Mouse (Mus musculus): ENCODE results near the gene Foxd2. TPM values are rescaled to one million over a fixed set of nuclear protein-coding genes. Genes with fewer than 3 reads are reported as not detected.
A peak's percentile ranks its signal among the peaks of the same experiment; 100 is the strongest.

Gene Foxd2
- polyA plus RNA-seq, 1 experiment from 2014 or later = 2.0 TPM

DNA sequence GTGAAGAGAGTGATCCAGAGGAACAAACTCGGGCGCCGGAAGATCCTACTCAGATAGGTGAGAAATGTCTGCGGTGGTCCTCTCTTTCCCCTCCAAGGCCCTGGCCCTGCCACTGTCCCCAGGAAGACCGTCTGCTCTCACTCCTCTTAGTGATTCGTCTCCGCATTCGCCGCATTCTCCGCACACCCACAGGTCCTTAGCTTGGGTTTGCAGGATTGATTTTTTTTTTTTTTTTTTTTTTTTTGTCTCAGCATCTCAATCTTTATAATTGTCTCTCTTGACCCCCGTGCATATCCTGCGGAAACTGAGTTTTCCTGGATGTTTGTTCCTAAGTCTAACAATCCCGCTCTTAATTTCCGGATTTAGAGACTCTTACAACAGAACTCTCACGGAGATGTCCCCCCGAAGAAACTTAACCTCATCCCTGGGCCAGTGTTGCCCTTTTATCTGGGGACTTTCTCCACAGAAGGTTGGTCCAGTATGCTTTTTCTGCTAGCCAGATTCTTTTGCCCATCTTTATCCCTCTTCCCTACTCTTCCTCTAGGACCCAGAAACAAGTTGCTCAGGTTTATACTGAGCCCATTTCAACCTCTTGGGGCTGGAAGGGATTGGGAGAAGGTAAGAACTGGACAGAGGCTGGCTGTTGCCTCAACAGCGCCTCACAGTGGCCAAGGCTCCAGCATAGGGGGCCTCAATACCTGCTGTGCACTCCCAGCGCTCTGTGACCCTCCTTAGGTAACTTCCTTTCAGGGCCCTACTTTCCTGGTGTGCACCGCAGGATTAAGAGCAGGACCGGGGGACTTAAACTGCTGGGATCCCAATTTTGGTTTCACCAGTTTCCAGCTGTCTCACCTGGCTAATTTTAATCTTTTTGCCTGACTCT is 1.2 kb upstream of the Foxd2 start:
- Histone ChIP-seq H3K4me3 (peak overlapping the region; percentile 51), H3K9me3 (no peaks in the 10 kb centered on the region), H3K36me3 (no peaks in the 10 kb centered on the region), H3K9ac (peak overlapping the region; percentile 73), H3K27me3 (peaks cover 100% of the 10 kb centered on the region), H3K27ac (no peak overlapping the region), H3K4me2 (peak overlapping the region; percentile 69), H3K4me1 (peaks cover 33% of the 10 kb centered on the region)
- no peak for ATAC-seq (ENCODE audit: insufficient number of reproducible peaks, insufficient read depth, low FRiP score, low TSS enrichment, low read depth)
- 2% methylated on average over 20 of the region's 20 CpGs for WGBS

- H3K4me3 ChIP-seq = peak overlapping the region; percentile 51
- no peaks in the 10 kb centered on the region for H3K36me3 ChIP-seq
- H3K4me2 ChIP-seq = peak overlapping the region; percentile 69
- peak overlapping the region; percentile 73 for H3K9ac ChIP-seq
- H3K9me3 ChIP-seq = no peaks in the 10 kb centered on the region
- H3K27ac ChIP-seq = peak overlapping the region; percentile 65
- peak; percentile 18; the same call in 1 of the 2 replicates for ATAC-seq (ENCODE audit: insufficient number of reproducible peaks, insufficient read depth, low FRiP score, low TSS enrichment, low read depth)
- peaks cover 26% of the 10 kb centered on the region for H3K4me1 ChIP-seq
- WGBS = under 1% methylated on average over 102 of the region's 103 CpGs
- peaks cover 100% of the 10 kb centered on the region for H3K27me3 ChIP-seq
Measured at GRCm38 (mm10) chr4:114907951-114908828, 483 bp downstream of the Foxd2 start.

GRCm38 (mm10) chr4:114907056-114907917 is 1.4 kb downstream of the Foxd2 start:
- H3K9me3 ChIP-seq = no peaks in the 10 kb centered on the region
- 1% methylated on average over 74 of the region's 74 CpGs for WGBS
- no peak for ATAC-seq (ENCODE audit: insufficient number of reproducible peaks, insufficient read depth, low FRiP score, low TSS enrichment, low read depth)
- H3K36me3 ChIP-seq = no peaks in the 10 kb centered on the region
- H3K4me3 ChIP-seq = peak overlapping the region; percentile 51
- peak overlapping the region; percentile 69 for H3K4me2 ChIP-seq
- peaks cover 100% of the 10 kb centered on the region for H3K27me3 ChIP-seq
- H3K9ac ChIP-seq = peak overlapping the region; percentile 73
- H3K4me1 ChIP-seq = peaks cover 19% of the 10 kb centered on the region
- H3K27ac ChIP-seq = peak overlapping the region; percentile 65

DNA sequence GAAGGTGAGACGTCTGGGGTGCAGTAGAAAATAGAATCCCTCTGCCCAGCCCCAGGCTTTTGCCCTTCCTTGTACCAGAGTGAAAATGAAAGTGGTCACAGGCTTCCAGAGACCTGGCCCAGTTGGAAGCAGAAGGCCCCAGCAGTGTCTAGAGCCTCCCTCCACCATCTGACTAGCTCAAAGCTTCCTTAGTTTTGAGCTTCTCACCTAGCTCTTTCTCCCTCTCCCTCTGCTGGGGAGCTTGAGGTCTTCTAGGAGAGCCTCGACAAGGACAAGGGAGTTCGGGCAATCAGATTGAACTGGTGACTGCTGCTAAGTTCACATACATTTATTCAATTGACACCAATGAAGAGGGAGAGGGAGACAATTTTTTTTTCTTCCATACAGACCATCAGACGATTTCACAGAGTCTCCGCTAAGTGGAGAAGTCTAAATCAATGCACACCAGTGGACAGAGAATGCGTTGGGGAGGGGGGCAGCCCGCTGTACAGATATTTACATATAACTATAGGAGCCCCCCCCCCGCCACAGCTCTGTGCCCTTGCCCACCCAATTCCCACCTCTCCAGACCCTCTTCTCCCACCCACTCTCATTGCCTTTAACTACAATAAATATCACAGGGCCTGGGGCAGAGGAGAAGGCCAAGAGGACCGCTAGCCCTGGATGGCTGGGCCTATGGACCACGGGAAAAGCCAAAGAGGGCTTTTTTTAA is 2.5 kb downstream of the Foxd2 start:
- peaks cover 100% of the 10 kb centered on the region for H3K27me3 ChIP-seq
- H3K9me3 ChIP-seq = no peaks in the 10 kb centered on the region
- H3K4me3 ChIP-seq = peak overlapping the region; percentile 51
- WGBS = 13% methylated on average over 10 of the region's 10 CpGs
- H3K9ac ChIP-seq = peak overlapping the region; percentile 73
- no peaks in the 10 kb centered on the region for H3K36me3 ChIP-seq
- H3K4me1 ChIP-seq = peaks cover 22% of the 10 kb centered on the region
- no peak overlapping the region for H3K27ac ChIP-seq
- H3K4me2 ChIP-seq = peak overlapping the region; percentile 69
- no peak for ATAC-seq (ENCODE audit: insufficient number of reproducible peaks, insufficient read depth, low FRiP score, low TSS enrichment, low read depth)

GRCm38 (mm10) chr4:114905501-114905900 is 3.2 kb downstream of the Foxd2 start:
- 50% methylated on average over 3 of the region's 3 CpGs for WGBS
- Histone ChIP-seq H3K36me3 (no peaks in the 10 kb centered on the region), H3K27ac (no peak overlapping the region), H3K4me3 (peak overlapping the region; percentile 51), H3K4me2 (peak overlapping the region; percentile 69), H3K9me3 (no peaks in the 10 kb centered on the region), H3K9ac (peak overlapping the region; percentile 73; the same call in 1 of the 2 replicates), H3K4me1 (peaks cover 22% of the 10 kb centered on the region), H3K27me3 (peaks cover 100% of the 10 kb centered on the region)
- ATAC-seq (ENCODE audit: insufficient number of reproducible peaks, insufficient read depth, low FRiP score, low TSS enrichment, low read depth) = no peak

- Histone ChIP-seq H3K4me3 (peak overlapping the region; percentile 37; the same call in 1 of the 2 replicates), H3K4me2 (peak overlapping the region; percentile 60), H3K9ac (no peak overlapping the region; the same call in 1 of the 2 replicates), H3K36me3 (no peaks in the 10 kb centered on the region), H3K9me3 (no peaks in the 10 kb centered on the region), H3K27ac (no peak overlapping the region), H3K4me1 (peaks cover 19% of the 10 kb centered on the region), H3K27me3 (peaks cover 100% of the 10 kb centered on the region)
- 3% methylated on average over 11 of the region's 11 CpGs for WGBS
- no peak for ATAC-seq (ENCODE audit: insufficient number of reproducible peaks, insufficient read depth, low FRiP score, low TSS enrichment, low read depth)
Measured at GRCm38 (mm10) chr4:114903422-114903782, 5.3 kb downstream of the Foxd2 start.

DNA sequence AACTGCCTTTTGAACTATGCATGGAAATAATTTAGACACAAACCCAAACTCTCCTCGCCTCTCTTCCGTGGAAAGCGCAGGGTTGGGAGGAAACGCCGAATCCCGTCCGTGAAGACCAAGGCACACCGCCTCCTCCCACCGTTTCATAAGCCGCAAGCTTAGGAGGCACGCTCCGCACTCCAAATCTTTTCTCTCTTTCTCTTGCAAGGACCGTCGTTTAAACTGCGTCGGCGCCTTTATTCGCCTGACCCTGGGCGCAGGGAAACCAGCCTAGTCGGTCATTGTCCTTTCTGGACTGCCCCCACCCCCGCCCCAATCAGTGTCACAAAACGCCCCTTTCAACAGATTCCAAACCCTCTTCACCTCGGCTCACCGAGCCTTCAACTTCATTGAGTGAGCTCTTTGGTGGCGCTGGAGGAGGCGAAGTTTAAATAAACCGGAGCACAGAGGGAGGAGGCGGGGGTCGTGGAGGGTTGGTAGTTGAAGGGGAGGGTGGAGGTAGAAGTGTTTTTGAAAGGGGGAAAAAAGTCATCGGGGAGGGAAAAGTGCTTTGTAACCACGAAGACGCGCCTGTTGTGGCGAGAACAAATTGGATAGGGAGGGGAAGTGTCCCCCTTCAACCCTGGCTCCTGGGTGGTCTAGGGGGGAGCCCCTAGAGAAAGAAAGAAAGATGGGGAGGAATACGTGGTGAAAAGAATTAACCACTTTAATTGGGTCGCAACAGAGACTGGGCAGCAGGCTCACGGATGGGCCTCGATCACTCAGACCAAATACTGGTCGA is 5.8 kb downstream of the Foxd2 start:
- Histone ChIP-seq H3K36me3 (no peaks in the 10 kb centered on the region), H3K4me3 (peak overlapping the region; percentile 37), H3K4me1 (peaks cover 13% of the 10 kb centered on the region), H3K9ac (peak overlapping the region; percentile 32; the same call in 1 of the 2 replicates), H3K4me2 (peak overlapping the region; percentile 60), H3K27ac (peak overlapping the region; percentile 39; the same call in 1 of the 2 replicates), H3K27me3 (peaks cover 100% of the 10 kb centered on the region), H3K9me3 (no peaks in the 10 kb centered on the region)
- no peak for ATAC-seq (ENCODE audit: insufficient number of reproducible peaks, insufficient read depth, low FRiP score, low TSS enrichment, low read depth)
- under 1% methylated on average over 39 of the region's 39 CpGs for WGBS

- Histone ChIP-seq H3K4me3 (peak overlapping the region; percentile 37), H3K9ac (peak overlapping the region; percentile 32; the same call in 1 of the 2 replicates), H3K27me3 (peaks cover 100% of the 10 kb centered on the region), H3K36me3 (no peaks in the 10 kb centered on the region), H3K4me1 (peaks cover 6% of the 10 kb centered on the region; the same call in 1 of the 2 replicates), H3K4me2 (peak overlapping the region; percentile 60), H3K9me3 (no peaks in the 10 kb centered on the region), H3K27ac (no peak overlapping the region)
- ATAC-seq (ENCODE audit: insufficient number of reproducible peaks, insufficient read depth, low FRiP score, low TSS enrichment, low read depth) = peak; percentile 65
- under 1% methylated on average over 42 of the region's 42 CpGs for WGBS
Measured at GRCm38 (mm10) chr4:114901643-114902351, 6.9 kb downstream of the Foxd2 start.

DNA sequence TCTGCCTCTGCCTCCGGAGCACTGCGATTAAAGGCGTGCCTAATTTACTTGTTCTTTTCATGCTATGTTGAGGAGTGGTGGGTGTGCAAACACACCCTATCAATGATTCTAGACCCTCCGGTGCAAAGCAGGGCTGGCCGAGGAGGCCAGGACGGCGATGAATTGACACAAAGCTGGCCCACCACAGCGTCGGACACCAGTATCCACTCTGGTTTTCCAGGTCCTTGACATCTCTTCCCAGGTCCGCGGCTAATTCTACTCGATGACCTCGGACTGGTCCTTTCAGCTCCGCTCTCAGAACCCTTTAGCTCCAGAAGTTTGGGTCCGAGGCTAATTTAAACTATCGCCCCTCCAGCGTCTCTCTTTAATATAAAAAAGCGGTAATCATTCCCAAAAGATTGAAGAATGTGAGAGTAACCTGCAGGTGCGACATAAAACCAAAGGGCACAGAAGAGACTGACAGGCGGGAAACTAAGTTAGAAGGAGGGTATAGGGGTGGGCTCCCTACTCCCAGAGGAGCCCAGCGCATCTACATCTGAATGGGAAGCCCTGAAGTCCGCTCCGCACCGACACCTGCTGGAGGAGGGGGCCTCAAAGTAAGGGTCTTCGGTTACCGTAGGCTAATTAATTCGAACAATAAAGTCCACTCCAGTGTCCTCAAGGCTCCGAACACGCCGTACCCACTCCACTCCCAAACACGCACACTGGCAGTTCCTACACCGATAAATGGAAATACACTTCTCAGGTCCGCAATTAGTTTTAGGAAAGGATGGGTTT is 7.6 kb downstream of the Foxd2 start:
- no peak overlapping the region for H3K27ac ChIP-seq
- H3K4me3 ChIP-seq = peak overlapping the region; percentile 37
- peaks cover 99% of the 10 kb centered on the region for H3K27me3 ChIP-seq
- H3K4me2 ChIP-seq = peak overlapping the region; percentile 60
- H3K4me1 ChIP-seq = peaks cover 6% of the 10 kb centered on the region; the same call in 1 of the 2 replicates
- H3K9me3 ChIP-seq = no peaks in the 10 kb centered on the region
- H3K36me3 ChIP-seq = no peaks in the 10 kb centered on the region
- 0 out of 2 replicates have a peak overlapping the region, but pooled peaks have one; percentile 32 for H3K9ac ChIP-seq
- no peak for ATAC-seq (ENCODE audit: insufficient number of reproducible peaks, insufficient read depth, low FRiP score, low TSS enrichment, low read depth)
- 3% methylated on average over 33 of the region's 33 CpGs for WGBS

Measured in embryonic facial prominence, embryonic 13.5 days (tissue).